Comparison of ENCODE assay signal across 20 mouse cellular contexts in genomic region chr10:80056506-80056905, GRCm38 (mm10). TPM values are rescaled to one million over a fixed set of nuclear protein-coding genes. Genes with fewer than 3 reads are reported as not detected.
DNase-seq lines count a peak whose midpoint lies in the region; ATAC-seq and TF ChIP-seq lines count a peak whose summit lies in the region.
"Had no signal": no experiment of that assay in that cellular context is flagged by ENCODE, and none has a peak within 500 bp of the region (broad histone marks: within the 10 kb centered on the region; RNA-seq: fewer than 3 reads in every experiment).

No protein-coding gene starts in this region.

- H3K9me3 ChIP-seq in erythroblast, embryonic 14.5 days (ENCODE audit: control insufficient read depth, low read length): no peaks in the 10 kb centered on the region
- no peaks in the 10 kb centered on the region for H3K9me3 ChIP-seq in intestine, embryonic 15.5 days
- H3K9me3 ChIP-seq: lung, embryonic 15.5 days; stomach, embryonic 15.5 days had no signal

- no peak for TF ChIP-seq POLR2A in liver, adult 2 months (IDR thresholded peaks at IDR 0.05; ENCODE audit: extremely low read depth, insufficient read depth, low read length)
- peak; percentile 36 for TF ChIP-seq POLR2A in myocyte (IDR thresholded peaks at IDR 0.05; ENCODE audit: insufficient read length, low read depth)

- peak overlapping the region; percentile 33 for H3K4me2 ChIP-seq in intestine, embryonic 15.5 days (replicated peaks)
- no peak overlapping the region for H3K4me2 ChIP-seq in myocyte (ENCODE audit: low read depth)
- H3K4me2 ChIP-seq: lung, embryonic 15.5 days; stomach, embryonic 15.5 days had no signal

- peaks cover 7% of the 10 kb centered on the region; the same call in 1 of the 2 replicates for H3K79me2 ChIP-seq in liver, adult 2 months (ENCODE audit: control insufficient read depth, insufficient read depth, low read length)
- peaks cover 23% of the 10 kb centered on the region for H3K79me2 ChIP-seq in myocyte (ENCODE audit: control insufficient read depth, insufficient read depth)

- ATAC-seq in erythroblast, adult 5-6 weeks (replicated peaks; ENCODE audit: low FRiP score, poor library complexity, severe bottlenecking): no peak
- no peak for ATAC-seq in intestine, embryonic 15.5 days
- ATAC-seq: hindbrain, embryonic 16.5 days had no signal

- H3K4me3 ChIP-seq in erythroblast, embryonic 14.5 days (replicated peaks): peak overlapping the region; percentile 17
- no peak overlapping the region for H3K4me3 ChIP-seq in liver, adult 2 months (ENCODE audit: insufficient read depth, low read depth, low read length)
- H3K4me3 ChIP-seq in intestine, embryonic 15.5 days (replicated peaks): no peak overlapping the region
- H3K4me3 ChIP-seq in myocyte: no peak overlapping the region
- H3K4me3 ChIP-seq: left cerebral cortex, adult 2 months; lung, embryonic 15.5 days; stomach, embryonic 15.5 days had no signal

- peak; percentile 40 for DNase-seq in liver, adult 2 months (ENCODE audit: extremely low read depth, low read depth, low spot score)
- no peak for DNase-seq in liver
- DNase-seq in left cerebral cortex, postnatal 36 days (ENCODE audit: low spot score in 2 of 2): no peak
- DNase-seq in adrenal gland, adult 8-10 months: no peak
- DNase-seq: adrenal gland, postnatal 25 days; cerebellum, adult 18-20 months; gastrocnemius, postnatal 14 days; kidney, postnatal 14 days; midbrain, embryonic 14.5 days; right cerebral cortex, adult 18-20 months; thymus, postnatal 14 days had no signal

- TF ChIP-seq CTCF in liver, adult 2 months (IDR thresholded peaks at IDR 0.05; ENCODE audit: low read depth, low read length): no peak

- H3K9ac ChIP-seq in liver, adult 2 months (ENCODE audit: low read depth, low read length): no peak overlapping the region
- H3K9ac ChIP-seq in intestine, embryonic 15.5 days: no peak overlapping the region
- H3K9ac ChIP-seq: lung, embryonic 15.5 days; stomach, embryonic 15.5 days had no signal

- intact Hi-C loops in left cerebral cortex, postnatal 36 days (cut with DNase I): no loop called here

- H3K4me1 ChIP-seq in erythroblast, embryonic 14.5 days (ENCODE audit: control insufficient read depth): peaks cover 56% of the 10 kb centered on the region
- peaks cover 18% of the 10 kb centered on the region for H3K4me1 ChIP-seq in liver, adult 2 months (ENCODE audit: control insufficient read depth, insufficient read depth, low read length)
- H3K4me1 ChIP-seq in intestine, embryonic 15.5 days (replicated peaks): peaks cover 26% of the 10 kb centered on the region

- no peaks in the 10 kb centered on the region for H3K27me3 ChIP-seq in erythroblast, embryonic 14.5 days (ENCODE audit: control insufficient read depth)
- H3K27me3 ChIP-seq in liver, adult 2 months (ENCODE audit: control insufficient read depth, insufficient read depth, low read length): no peaks in the 10 kb centered on the region
- H3K27me3 ChIP-seq in intestine, embryonic 15.5 days (replicated peaks): no peaks in the 10 kb centered on the region
- no peaks in the 10 kb centered on the region for H3K27me3 ChIP-seq in myocyte (ENCODE audit: control insufficient read depth, insufficient read depth, insufficient read length)
- H3K27me3 ChIP-seq: lung, embryonic 15.5 days; stomach, embryonic 15.5 days had no signal

- H3K36me3 ChIP-seq in erythroblast, embryonic 14.5 days (ENCODE audit: control insufficient read depth): peaks cover 74% of the 10 kb centered on the region
- peaks cover 21% of the 10 kb centered on the region for H3K36me3 ChIP-seq in liver, adult 2 months (ENCODE audit: control insufficient read depth, insufficient read depth, low read length)
- peaks cover 39% of the 10 kb centered on the region for H3K36me3 ChIP-seq in intestine, embryonic 15.5 days
- peaks cover 11% of the 10 kb centered on the region for H3K36me3 ChIP-seq in myocyte (ENCODE audit: control insufficient read depth, insufficient read depth)

- WGBS in liver, adult 2 months: 44% methylated on average over 4 of the region's 4 CpGs
- WGBS in intestine, embryonic 15.5 days: 77% methylated on average over 4 of the region's 4 CpGs

- no peak overlapping the region for H3ac ChIP-seq in myocyte (ENCODE audit: control insufficient read depth, insufficient read length)

- H3K27ac ChIP-seq in liver, adult 2 months (replicated peaks; ENCODE audit: insufficient read depth, low read depth, low read length): no peak overlapping the region
- peak overlapping the region; percentile 22; the same call in 1 of the 2 replicates for H3K27ac ChIP-seq in intestine, embryonic 15.5 days
- H3K27ac ChIP-seq: left cerebral cortex, adult 2 months; lung, embryonic 15.5 days; macrophage had no signal

TF ChIP-seq in myocyte, 11 proteins besides CTCF, POLR2A, EP300 and RAD21:
- TF ChIP-seq MAX (IDR thresholded peaks at IDR 0.05; ENCODE audit: low read depth) (no peak), POLR2AphosphoS2 (IDR thresholded peaks at IDR 0.05; ENCODE audit: insufficient read length, low read depth) (peak; percentile 76)

RNA-seq across cellular contexts. Expression of gene Gpx4, which starts 9.5 kb away (rescaled TPM):
- polyA plus RNA-seq in erythroblast, embryonic 14.5 days (2012): 551 and 700 TPM in 2 replicates
- 108 and 169 TPM in 2 replicates for total RNA-seq in erythroblast, adult 5-6 weeks (2015; ENCODE audit: low replicate concordance)
- 96.3 and 123 TPM in 2 replicates for total RNA-seq in erythroblast, adult 5-6 weeks (2017; ENCODE audit: low replicate concordance)
- total RNA-seq in liver, adult 2 months (2014; rRNA removed): 712 and 752 TPM in 2 replicates
- 535 and 559 TPM in 2 replicates for polyA plus RNA-seq in liver, adult 2 months (2012; rRNA removed)
- polyA plus RNA-seq in intestine, embryonic 15.5 days (2015; fragmentation: Nextera tagmentation; extraction: Ambion mirVana): 712 and 771 TPM in 2 replicates
- 1,278 TPM for polyA plus RNA-seq in myocyte (2012; fragmentation: generic; extraction: Trizol)
- 100 to 1,000 TPM; 468 to 559 TPM for total RNA-seq in left cerebral cortex, postnatal 36 days (2021)
- 100 to 1,000 TPM; 697 to 776 (median 769) TPM for total RNA-seq in adrenal gland, adult 8-10 months (2022)

RNA-seq across cellular contexts. Expression of gene Polr2e, which starts 16.9 kb away (rescaled TPM):
- 11.9 and 17.1 TPM in 2 replicates for polyA plus RNA-seq in erythroblast, embryonic 14.5 days (2012)
- 23.6 and 33.4 TPM in 2 replicates for total RNA-seq in erythroblast, adult 5-6 weeks (2015; ENCODE audit: low replicate concordance)
- 4.5 and 9.9 TPM in 2 replicates for total RNA-seq in erythroblast, adult 5-6 weeks (2017; ENCODE audit: low replicate concordance)
- 26.4 and 39.1 TPM in 2 replicates for total RNA-seq in liver, adult 2 months (2014; rRNA removed)
- polyA plus RNA-seq in liver, adult 2 months (2012; rRNA removed): 71.1 and 74.6 TPM in 2 replicates
- 206 and 218 TPM in 2 replicates for polyA plus RNA-seq in intestine, embryonic 15.5 days (2015; fragmentation: Nextera tagmentation; extraction: Ambion mirVana)
- 209 TPM for polyA plus RNA-seq in myocyte (2012; fragmentation: generic; extraction: Trizol)
- 10 to 100 TPM; 69.2 to 83.6 TPM for total RNA-seq in left cerebral cortex, postnatal 36 days (2021)
- total RNA-seq in adrenal gland, adult 8-10 months (2022): 100 to 1,000 TPM in 1 of 4 experiments, 10 to 100 TPM in 3; 79.1 to 104 (median 94.4) TPM

RNA-seq across cellular contexts. Expression of gene Arhgap45, which starts 40.1 kb away (rescaled TPM):
- 1.5 and 1.7 TPM in 2 replicates for polyA plus RNA-seq in erythroblast, embryonic 14.5 days (2012)
- total RNA-seq in erythroblast, adult 5-6 weeks (2015; ENCODE audit: low replicate concordance): 23.1 and 31.6 TPM in 2 replicates
- total RNA-seq in erythroblast, adult 5-6 weeks (2017; ENCODE audit: low replicate concordance): 28.6 and 35.8 TPM in 2 replicates
- 4.5 and 4.6 TPM in 2 replicates for total RNA-seq in liver, adult 2 months (2014; rRNA removed)
- polyA plus RNA-seq in liver, adult 2 months (2012; rRNA removed): 7.7 and 10.9 TPM in 2 replicates
- 6.3 and 6.5 TPM in 2 replicates for polyA plus RNA-seq in intestine, embryonic 15.5 days (2015; fragmentation: Nextera tagmentation; extraction: Ambion mirVana)
- 0.53 TPM for polyA plus RNA-seq in myocyte (2012; fragmentation: generic; extraction: Trizol)
- total RNA-seq in left cerebral cortex, postnatal 36 days (2021): 1 to 10 TPM; 3.3 to 5.3 TPM
- 10 to 100 TPM in 2 of 4 experiments, 1 to 10 TPM in 2; 6.4 to 10.6 (median 8.5) TPM for total RNA-seq in adrenal gland, adult 8-10 months (2022)

RNA-seq across cellular contexts. Expression of gene Sbno2, which starts 48.9 kb away (rescaled TPM):
- 3.4 and 3.9 TPM in 2 replicates for polyA plus RNA-seq in erythroblast, embryonic 14.5 days (2012)
- total RNA-seq in erythroblast, adult 5-6 weeks (2015; ENCODE audit: low replicate concordance): 9.2 and 12.5 TPM in 2 replicates
- 17.1 and 20.9 TPM in 2 replicates for total RNA-seq in erythroblast, adult 5-6 weeks (2017; ENCODE audit: low replicate concordance)
- 8.9 and 11.8 TPM in 2 replicates for total RNA-seq in liver, adult 2 months (2014; rRNA removed)
- polyA plus RNA-seq in liver, adult 2 months (2012; rRNA removed): 19.2 and 25.9 TPM in 2 replicates
- polyA plus RNA-seq in intestine, embryonic 15.5 days (2015; fragmentation: Nextera tagmentation; extraction: Ambion mirVana): 12.8 and 14.0 TPM in 2 replicates
- polyA plus RNA-seq in myocyte (2012; fragmentation: generic; extraction: Trizol): 44.6 TPM
- 10 to 100 TPM; 14.5 to 25.5 TPM for total RNA-seq in left cerebral cortex, postnatal 36 days (2021)
- total RNA-seq in adrenal gland, adult 8-10 months (2022): 10 to 100 TPM; 27.4 to 54.8 (median 45.1) TPM

RNA-seq across cellular contexts. Expression of gene Stk11, which starts 59.1 kb away (rescaled TPM):
- polyA plus RNA-seq in erythroblast, embryonic 14.5 days (2012): 69.2 and 71.6 TPM in 2 replicates
- total RNA-seq in erythroblast, adult 5-6 weeks (2015; ENCODE audit: low replicate concordance): 47.7 and 60.0 TPM in 2 replicates
- total RNA-seq in erythroblast, adult 5-6 weeks (2017; ENCODE audit: low replicate concordance): 152 and 195 TPM in 2 replicates
- total RNA-seq in liver, adult 2 months (2014; rRNA removed): 71.5 and 75.0 TPM in 2 replicates
- polyA plus RNA-seq in liver, adult 2 months (2012; rRNA removed): 96.8 and 110 TPM in 2 replicates
- polyA plus RNA-seq in intestine, embryonic 15.5 days (2015; fragmentation: Nextera tagmentation; extraction: Ambion mirVana): 14.4 and 21.2 TPM in 2 replicates
- polyA plus RNA-seq in myocyte (2012; fragmentation: generic; extraction: Trizol): 150 TPM
- 100 to 1,000 TPM in 1 of 2 experiments, 10 to 100 TPM in 1; 94.4 to 100 TPM for total RNA-seq in left cerebral cortex, postnatal 36 days (2021)
- total RNA-seq in adrenal gland, adult 8-10 months (2022): 100 to 1,000 TPM; 127 to 146 (median 143) TPM
